Mouse (Mus musculus) cerebellum, postnatal 10 days (tissue): ENCODE measurements around the gene Adamtsl1.

Experiments used
- DNase-seq, 2 experiments: peaks; one replicate each; pipeline ENCODE4 v3.0.0; 2021; ENCODE audit warnings: mixed read lengths in 2 of 2

Adamtsl1 gene

GRCm38 (mm10) chr4:85677621-85678020, 163.6 kb downstream of the Adamtsl1 start:
- DNase-seq: no peak

- no peak for DNase-seq
These were observed 172.2 kb downstream of the Adamtsl1 start for GRCm38 (mm10) chr4:85686160-85686559.

GRCm38 (mm10) chr4:85695237-85695636, 181.3 kb downstream of the Adamtsl1 start:
- no peak for DNase-seq

DNA sequence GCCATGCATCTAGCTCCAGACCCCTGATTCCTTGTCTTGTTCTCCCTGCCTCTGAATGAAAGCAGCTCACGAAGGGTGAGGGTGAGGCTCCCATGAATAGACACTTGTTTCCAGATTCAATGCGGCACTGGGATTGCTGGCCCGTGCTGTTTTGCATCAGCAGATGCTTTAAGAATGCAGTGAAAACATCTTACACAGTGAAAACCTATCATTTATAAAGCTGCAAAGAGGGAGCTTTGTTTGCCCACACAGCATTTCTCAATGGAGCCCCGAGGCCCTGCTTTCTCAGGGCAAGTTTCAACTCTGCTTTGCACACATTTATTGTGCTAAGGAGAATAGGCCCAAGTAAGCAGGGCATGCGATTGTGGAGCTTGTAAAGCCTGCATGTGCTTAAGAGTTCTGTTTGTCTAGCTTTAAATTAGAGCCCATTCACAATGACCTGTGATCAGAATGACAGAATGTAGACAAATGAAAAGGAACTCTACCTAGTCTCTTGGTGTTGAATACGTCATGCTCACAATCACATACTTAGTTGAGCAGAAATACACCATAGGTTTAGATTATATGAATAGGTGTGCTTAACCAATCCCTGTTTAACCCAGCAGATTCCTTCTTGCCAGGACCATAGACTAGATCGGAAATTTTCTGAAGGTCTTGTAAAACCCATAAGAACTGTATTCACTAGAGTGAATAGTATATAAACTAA, 193.5 kb downstream of the Adamtsl1 start:
- DNase-seq: peak in 1 of 2 experiments; percentile 14

GRCm38 (mm10) chr4:85709636-85710035, 195.7 kb downstream of the Adamtsl1 start:
- DNase-seq: no peak

GRCm38 (mm10) chr4:85724999-85725398, 211.0 kb downstream of the Adamtsl1 start:
- no peak for DNase-seq

GRCm38 (mm10) chr4:85727731-85728130, 213.8 kb downstream of the Adamtsl1 start:
- DNase-seq: peak; percentile 85 to 90

DNA sequence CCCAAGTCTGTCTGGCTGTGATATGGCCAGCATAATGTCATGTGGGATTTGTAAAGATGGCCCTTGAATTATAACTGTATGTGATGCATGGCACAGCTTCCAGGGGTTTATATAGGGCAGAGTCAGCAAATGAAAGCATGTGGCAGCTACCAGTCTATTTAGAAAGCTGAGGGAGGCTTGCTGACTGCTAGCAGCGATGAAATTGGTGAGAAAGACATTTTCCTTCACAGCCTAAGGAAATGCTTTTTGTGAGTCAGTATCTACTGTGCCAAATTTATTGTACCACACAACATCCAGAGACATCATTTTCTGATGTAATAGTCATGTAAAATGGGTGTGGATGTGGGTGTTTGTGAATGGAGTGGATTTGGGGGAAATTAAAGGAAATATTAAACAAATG, 214.4 kb downstream of the Adamtsl1 start:
- DNase-seq: no peak

DNA sequence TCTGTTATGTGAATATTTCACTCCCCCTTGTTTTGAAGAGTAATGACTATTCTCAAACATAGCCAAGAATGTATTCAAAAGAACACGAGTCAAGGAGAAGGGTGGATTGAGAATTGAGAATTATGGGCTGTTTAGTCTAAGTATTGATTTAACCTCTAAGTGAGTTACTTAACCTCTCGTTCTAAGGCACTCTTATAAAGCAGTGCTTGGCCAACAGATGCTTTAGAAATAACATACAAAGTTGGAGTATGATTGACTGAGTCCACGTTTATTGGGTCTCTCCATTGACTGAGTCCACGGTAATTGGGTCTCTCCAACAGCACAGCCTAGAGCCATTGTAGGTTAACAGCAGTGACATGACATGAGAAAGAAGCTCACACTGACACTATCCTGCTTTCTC, 226.5 kb downstream of the Adamtsl1 start:
- no peak for DNase-seq

DNA sequence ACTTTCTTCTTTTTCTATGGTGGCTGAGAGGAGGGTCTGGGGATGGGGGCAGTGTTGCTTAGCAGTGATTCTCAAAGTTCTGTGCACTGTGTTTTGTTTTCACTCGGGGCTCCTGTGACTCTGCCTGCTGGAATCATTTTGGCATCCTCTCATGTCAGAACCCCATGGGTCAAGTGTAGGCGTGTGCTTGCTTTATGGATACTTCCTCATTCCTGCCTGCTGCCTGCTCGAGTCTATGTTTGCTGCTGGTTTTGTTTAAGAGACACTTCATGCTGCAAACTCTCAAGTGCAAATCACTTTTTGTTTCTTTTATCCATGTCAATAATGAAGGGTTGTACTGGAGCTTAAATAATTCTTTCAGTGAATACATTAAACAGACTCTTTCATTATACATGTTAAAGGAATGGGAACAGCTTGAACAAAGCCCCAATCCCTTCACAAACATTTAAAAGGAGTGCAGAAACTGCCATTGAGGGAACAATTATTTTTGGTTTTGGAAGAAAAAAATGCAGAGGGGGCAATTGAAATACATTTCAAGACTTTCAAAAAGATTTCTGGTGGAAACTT, 227.9 kb downstream of the Adamtsl1 start:
- DNase-seq: no peak

DNA sequence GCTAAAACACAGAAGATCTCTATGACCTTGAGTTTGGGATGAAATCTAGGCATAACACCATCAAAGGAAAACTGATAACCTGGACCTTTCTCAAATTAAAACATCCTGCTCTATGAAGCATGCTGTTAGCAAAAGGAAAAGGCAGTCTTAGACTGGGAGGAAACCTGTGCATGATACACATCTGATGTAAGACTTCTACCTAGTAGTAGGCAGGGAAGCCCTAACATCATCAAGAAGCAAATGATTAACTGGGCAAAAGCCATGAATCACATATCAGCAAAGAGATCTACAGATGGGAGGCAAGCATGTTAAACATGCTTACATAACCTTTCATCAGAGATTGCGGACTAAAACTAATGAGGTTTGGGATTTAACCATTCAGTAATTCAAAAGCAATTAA, 229.5 kb downstream of the Adamtsl1 start:
- no peak for DNase-seq

GRCm38 (mm10) chr4:85762684-85763083, 248.7 kb downstream of the Adamtsl1 start:
- DNase-seq: no peak

DNA sequence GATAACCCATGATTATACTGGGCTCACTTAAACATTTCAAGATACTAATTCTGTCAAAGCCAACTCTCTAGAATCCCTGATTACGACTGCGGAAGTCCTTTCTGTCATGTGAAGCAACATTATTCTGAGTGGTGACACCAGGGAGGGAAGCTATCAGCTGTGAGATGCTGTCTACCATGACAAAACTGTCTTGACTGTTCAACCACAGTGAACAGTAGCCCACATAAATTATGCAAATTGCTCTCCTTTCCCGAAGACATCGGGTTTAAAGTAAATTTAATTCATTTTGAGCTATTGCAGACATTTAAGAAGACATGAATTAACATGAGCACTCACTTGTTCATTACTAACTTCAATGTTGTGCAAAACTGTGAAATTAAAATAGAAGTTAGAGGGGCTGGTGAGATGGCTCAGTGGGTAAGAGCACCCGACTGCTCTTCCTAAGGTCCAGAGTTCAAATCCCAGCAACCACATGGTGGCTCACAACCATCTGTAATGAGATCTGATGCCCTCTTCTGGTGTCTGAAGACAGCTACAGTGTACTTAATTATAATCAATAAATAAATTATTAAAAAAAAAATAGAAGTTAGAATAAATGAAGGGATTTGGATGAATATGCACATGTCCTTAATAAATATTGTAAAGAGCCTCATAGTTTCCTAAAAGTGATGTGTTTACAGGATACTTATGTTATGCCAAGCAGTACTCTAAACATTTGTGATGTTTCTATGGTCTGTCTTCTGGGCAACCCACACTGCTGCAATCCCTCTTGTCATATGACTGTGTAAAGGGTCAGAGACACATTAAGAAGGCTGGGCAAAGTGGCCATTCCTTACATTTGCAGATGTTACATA, 249.4 kb downstream of the Adamtsl1 start:
- DNase-seq: no peak

DNA sequence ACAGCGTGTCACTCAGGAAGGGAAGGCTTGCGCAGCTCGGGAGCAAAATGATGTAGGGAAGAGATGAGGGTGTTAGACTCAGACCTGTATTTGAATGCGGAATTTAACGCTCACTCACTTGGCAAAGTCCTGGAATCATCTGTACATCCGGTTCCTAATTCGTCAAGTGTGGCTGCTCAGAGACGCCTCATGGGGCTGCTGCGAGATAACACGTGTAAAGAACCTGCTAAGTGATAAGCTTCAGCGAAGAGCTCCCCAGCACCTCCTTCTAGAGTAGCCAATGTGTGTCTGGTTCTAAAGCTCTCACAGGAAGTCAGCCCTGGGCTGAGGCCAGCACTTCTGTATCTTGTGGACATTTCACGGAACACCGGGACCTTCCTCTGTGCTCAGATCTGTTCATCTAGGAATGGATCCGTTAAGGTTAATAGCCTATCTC, 250.1 kb downstream of the Adamtsl1 start:
- peak; percentile 45 to 50 for DNase-seq

DNA sequence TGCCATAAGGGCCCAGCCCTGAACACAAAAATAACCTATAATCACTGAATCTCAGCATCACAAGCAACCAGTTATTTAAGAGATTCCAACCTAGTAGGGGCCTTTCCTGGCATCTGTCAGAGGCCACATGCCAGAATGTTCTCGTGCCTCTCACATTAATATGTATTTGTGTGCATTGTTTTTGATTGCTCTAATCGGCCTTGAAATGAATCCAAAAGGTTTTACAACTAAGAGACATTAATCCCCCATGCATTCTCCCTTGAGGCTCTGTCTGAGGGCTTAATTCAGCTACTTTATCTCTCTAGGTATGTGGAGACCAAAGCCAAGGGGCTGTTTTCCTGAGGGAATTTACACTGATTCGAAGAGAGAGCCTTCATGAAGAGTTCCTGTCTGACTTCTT, 250.5 kb downstream of the Adamtsl1 start:
- DNase-seq: peak; percentile 45 to 50

DNA sequence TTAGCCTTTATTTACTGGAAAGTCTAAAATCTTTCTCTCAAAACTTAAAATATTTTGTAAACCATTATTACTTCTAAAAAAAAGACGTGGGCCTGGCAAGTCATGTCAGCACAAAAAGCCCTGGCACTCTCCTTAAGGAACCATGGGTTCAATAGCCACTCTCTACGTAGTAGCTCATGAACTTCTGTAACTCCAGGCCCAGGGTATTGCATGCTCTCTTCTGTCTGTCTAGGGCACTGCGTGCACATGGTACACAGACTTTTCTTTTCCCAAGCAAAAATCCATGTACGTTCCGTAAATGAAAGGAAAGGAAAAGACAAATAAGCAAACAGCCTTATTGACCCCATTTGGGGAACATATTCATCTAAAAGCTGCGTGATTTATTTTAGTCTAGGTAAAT, 253.7 kb downstream of the Adamtsl1 start:
- DNase-seq: no peak

- DNase-seq: peak; percentile 34 to 38
These were observed 254.1 kb downstream of the Adamtsl1 start for GRCm38 (mm10) chr4:85768107-85768506.

DNA sequence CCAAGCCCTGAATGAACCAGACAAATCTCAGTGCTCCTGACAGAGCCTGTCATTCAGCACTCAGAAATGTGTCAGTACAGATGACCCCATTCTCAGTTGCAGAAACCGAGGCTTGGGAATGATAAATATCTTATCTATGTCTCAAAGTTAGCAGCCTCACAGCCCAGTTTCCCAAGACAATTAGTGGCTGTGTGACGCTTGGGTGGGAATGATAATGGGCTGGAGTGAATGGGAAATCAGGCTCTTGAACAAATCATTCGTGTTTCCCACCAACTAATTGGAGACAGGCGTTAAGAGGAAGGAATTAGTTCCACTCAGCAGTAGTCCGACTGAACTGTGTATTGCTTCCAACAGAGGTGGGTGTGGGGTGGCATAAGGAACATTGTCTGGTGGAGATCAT, 268.5 kb downstream of the Adamtsl1 start:
- peak in 1 of 2 experiments; percentile 4 for DNase-seq

- no peak for DNase-seq
These were observed 269.9 kb downstream of the Adamtsl1 start for GRCm38 (mm10) chr4:85783768-85784379.

- DNase-seq: peak; percentile 13 to 26
These were observed 270.5 kb downstream of the Adamtsl1 start for GRCm38 (mm10) chr4:85784428-85784827.

DNA sequence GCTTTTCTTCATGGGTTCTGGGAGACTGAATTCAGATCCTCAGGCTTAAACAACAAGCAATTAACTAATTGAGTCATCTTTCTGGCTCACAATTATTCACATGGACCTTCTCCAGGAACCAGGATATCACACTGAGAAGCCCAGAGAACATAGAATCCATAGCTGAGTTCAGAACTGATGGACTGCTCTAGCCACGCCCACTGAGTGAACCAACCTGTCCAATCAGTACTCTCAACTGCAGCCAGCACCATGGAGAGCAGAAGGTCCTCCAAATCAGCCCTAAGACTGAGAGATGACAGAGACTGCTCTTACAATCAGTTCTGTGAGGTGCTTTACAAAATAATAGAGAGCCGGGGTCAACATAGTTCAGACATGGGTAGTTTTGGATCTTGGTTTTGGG, 276.3 kb downstream of the Adamtsl1 start:
- DNase-seq: no peak

DNA sequence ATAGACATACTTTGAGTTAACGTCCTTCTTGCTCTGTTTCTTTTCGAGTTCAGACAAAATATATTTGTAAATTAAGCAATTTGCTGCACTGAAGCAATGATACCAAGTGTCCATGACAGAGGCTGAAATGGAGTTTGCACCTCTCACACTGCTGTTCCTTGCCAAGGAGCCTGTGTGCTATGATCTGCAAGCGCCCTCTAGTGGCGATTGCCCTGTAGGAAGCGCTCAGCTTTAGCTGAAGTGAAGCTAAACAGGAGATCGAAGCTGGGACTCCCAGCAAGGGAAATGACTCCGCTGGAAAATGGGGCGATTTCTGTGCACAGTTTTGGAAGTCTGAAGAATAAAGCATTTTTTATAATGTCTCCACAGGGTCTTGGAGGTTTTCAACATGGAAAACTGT, 287.8 kb downstream of the Adamtsl1 start:
- peak; percentile 93 for DNase-seq

DNA sequence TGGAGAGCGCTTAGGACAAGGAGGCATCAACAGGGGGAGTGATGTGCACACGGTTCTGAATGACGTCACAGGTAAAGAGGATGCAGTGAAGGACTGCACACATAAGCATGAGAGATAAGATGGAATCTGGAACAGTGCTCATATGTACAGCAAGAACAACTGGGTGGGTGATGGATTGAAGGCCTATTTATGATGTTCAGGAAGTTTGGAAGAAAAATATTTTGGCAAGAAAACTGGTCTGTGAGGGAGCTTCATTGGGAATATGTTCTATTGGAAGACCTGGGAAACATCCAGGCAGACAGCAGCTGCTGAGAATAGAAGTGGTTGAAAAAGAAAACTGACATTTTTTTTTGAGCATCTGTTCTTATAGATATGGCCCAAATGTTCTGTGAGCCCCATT, 300.4 kb downstream of the Adamtsl1 start:
- DNase-seq: no peak
